Mouse (Mus musculus) duodenum, adult 2 months (tissue): Measurements from ENCODE around the gene Gp1bb. TPM values are rescaled to one million over a fixed set of nuclear protein-coding genes. Genes with fewer than 3 reads are reported as not detected.

Experiments
- polyA plus RNA-seq: library from polyadenylated mRNA; depleted of rRNA; stranded (reverse); fragments of >200 nt; gene quantifications from 2 replicates; pipeline ENCODE4 v1.2.3, GENCODE M21; 2012; ENCODE audit warnings: low replicate concordance; rRNA removed

The Gp1bb gene
- polyA plus RNA-seq: 32.7 and 480 TPM in 2 replicates

DNA sequence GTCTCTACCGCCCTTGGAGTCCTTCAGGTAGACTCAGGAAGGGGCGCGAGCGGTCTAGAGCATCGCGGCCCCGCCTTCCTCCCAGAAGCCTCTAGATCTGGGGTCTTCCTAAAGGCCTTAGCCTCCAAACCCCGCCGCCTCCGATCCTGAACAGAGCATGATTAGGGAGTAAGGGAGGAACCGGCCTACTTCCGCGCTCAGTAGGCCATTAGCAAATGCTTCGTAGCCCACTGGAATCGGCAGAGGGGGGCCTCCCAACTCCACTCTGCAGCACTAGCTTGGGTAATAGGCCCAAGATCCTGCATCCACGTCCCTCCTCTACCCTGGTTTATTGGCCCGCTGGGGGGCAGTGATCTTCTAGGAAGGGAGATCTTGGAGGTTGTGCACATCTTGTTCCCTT lies at the start of gene Gp1bb:
TSS of gene Gp1bb (minus strand) at position 385 of the 400 bp plus-strand sequence.

GRCm38 (mm10) chr16:18629390-18630231 lies 7.4 kb upstream of the Gp1bb start, which contains the start of gene Sept5:
Sept5 (minus strand) TSS chr16:18629954.

DNA sequence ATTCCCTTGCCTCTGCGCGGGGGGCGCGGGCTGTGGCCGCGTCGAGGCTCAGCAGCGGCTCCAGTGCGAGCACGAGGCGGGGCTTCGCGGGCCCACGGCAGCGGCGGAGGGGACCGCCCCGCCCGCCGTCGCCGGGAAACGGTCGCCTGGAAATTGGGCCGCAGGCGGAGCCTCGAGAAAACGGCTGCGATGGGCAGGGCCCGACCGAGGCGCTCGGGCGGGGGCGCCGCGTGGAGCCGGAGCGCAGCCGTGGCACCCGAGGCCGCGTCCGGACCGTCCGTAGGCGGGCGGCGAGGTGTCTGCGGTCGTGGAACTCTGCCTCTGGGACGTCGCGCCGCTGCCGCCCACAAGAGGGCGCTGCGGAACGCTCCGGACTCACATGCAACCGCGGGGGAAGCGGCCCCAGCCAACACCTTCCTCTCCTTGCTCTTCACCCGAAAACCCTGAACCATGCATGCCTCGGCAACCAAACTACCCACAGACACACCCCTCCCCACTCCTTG lies 4.2 kb upstream of the Gp1bb start, which contains the start of gene Gm49601:
TSS of gene Gm49601 (minus strand) at position 52 of the 503 bp plus-strand sequence.

DNA sequence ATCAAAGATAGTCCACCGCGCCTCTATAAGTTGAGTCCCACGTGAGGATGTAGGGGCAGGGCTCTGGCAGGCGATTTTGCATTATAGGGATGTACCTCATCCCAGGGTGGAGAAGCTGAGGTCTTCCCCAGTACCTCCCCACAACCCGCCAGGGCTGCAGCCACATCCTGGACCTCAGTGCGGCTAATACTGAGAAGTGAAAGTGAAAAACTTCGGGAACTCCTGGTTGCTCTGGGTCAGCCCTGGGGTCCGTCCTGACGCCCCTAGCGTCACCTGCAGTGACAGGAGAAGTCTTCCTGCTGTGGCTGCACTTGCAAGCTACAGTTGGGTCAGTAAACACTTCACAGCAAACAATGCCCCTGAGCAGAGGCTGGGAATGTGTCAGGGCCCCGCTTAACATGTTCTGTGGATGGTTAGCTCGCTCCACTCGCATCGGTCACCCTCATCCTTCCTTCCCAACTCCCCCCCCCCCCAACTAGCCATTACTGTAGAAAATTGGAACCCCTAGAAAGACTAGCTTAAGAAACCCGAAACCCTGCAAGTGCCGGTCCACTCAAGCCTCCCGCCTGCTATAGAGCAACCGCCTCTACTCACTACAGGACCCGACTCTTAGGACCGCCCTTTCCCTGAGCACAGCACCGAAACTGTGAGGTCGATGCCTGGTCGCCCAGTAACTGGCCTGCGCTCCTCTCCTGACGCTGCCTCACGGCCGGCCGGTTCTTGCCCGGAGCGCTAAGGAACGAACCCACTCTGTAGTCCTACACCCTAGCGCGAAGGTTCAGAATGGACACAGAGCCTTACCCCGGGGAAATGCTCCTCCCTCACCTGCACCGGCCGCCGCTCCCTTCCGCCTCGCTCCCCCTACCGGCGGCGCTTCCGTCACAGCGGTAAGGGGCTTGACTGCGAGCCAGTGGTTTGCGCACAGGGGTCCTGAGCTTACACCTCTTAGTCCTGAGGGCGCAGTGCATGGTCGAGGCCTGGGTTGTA lies 32.1 kb downstream of the Gp1bb start, which contains the start of gene Tbx1:
TSS of gene Tbx1 (minus strand) at position 868 of the 987 bp plus-strand sequence.

Other genes starting within 250 kb of the Gp1bb start
- 16.3 and 21.9 TPM in 2 replicates for gene Txnrd2, start 196.0 kb downstream of the Gp1bb start, polyA plus RNA-seq
- gene Comt, start 195.6 kb downstream of the Gp1bb start, polyA plus RNA-seq: 166 and 239 TPM in 2 replicates
- gene Gnb1l, start 123.7 kb downstream of the Gp1bb start, polyA plus RNA-seq: 11.7 and 15.7 TPM in 2 replicates
- gene Rtl10, start 123.5 kb downstream of the Gp1bb start, polyA plus RNA-seq: 4.1 and 6.5 TPM in 2 replicates
- 6.8 and 14.9 TPM in 2 replicates for gene Tbx1, start 31.7 kb downstream of the Gp1bb start, polyA plus RNA-seq
- 33.7 and 105 TPM in 2 replicates for gene Gm49601, start 4.0 kb upstream of the Gp1bb start, polyA plus RNA-seq
- gene Sept5, start 7.6 kb upstream of the Gp1bb start, polyA plus RNA-seq: 83.1 and 241 TPM in 2 replicates
- gene Cldn5, start 154.4 kb upstream of the Gp1bb start, polyA plus RNA-seq: 9.6 and 21.2 TPM in 2 replicates
- 9.3 and 14.3 TPM in 2 replicates for gene Ufd1, start 189.4 kb upstream of the Gp1bb start, polyA plus RNA-seq
- 6.5 and 8.8 TPM in 2 replicates for gene Cdc45, start 189.6 kb upstream of the Gp1bb start, polyA plus RNA-seq
- gene 2510002D24Rik, start 214.2 kb upstream of the Gp1bb start, polyA plus RNA-seq: 36.7 and 77.8 TPM in 2 replicates
- 0.61 TPM in 1 of 2 replicates, not detected in the other for gene Gm28539, start 214.2 kb upstream of the Gp1bb start, polyA plus RNA-seq